Mouse (Mus musculus) cerebral cortex, adult 2 months (tissue): ENCODE data around the gene Aurkb.

Source experiments
- WGBS: fragments of 180-500 bp; shearing (Covaris S2); methylation state at CpG from one replicate; pipeline ENCODE4 v1.1.7; 2018; 5-methylcytosine and 5-hydroxymethylcytosine counted together

Aurkb gene

GRCm38 (mm10) chr11:69045531-69046394 is at the start of gene Aurkb:
Gene Aurkb, plus strand, starts transcription at chr11:69045647.
- WGBS = 1% methylated on average over 54 of the region's 54 CpGs

GRCm38 (mm10) chr11:68997080-68997479 is 48.4 kb upstream of the Aurkb start:
- WGBS = 93% methylated on average over 4 of the region's 4 CpGs

- 93% methylated on average over 4 of the region's 4 CpGs for WGBS
These were observed 42.7 kb upstream of the Aurkb start for GRCm38 (mm10) chr11:69002782-69003181.

GRCm38 (mm10) chr11:69003592-69003991 is 41.9 kb upstream of the Aurkb start:
- 51% methylated on average over 4 of the region's 4 CpGs for WGBS

- WGBS = 64% methylated on average over 7 of the region's 7 CpGs
These were observed 40.3 kb upstream of the Aurkb start for GRCm38 (mm10) chr11:69005193-69005592.

GRCm38 (mm10) chr11:69008182-69009121 is 37.0 kb upstream of the Aurkb start, which contains the start of gene Pfas:
Gene Pfas, minus strand, starts transcription at chr11:69008460.
- WGBS = 7% methylated on average over 38 of the region's 38 CpGs

GRCm38 (mm10) chr11:69009508-69009907 is 35.9 kb upstream of the Aurkb start:
- 96% methylated on average over 1 of the region's 1 CpGs for WGBS

GRCm38 (mm10) chr11:69010400-69011323 is 34.8 kb upstream of the Aurkb start:
- WGBS = 88% methylated on average over 15 of the region's 15 CpGs

GRCm38 (mm10) chr11:69011445-69011844 is 34.0 kb upstream of the Aurkb start:
- WGBS = 64% methylated on average over 2 of the region's 2 CpGs

- 1% methylated on average over 18 of the region's 18 CpGs for WGBS
These were observed 33.3 kb upstream of the Aurkb start for GRCm38 (mm10) chr11:69012071-69012601.

GRCm38 (mm10) chr11:69015644-69016441 is 29.6 kb upstream of the Aurkb start, which contains the start of gene Ctc1:
Gene Ctc1, plus strand, starts transcription at chr11:69015911.
- WGBS = 2% methylated on average over 38 of the region's 38 CpGs

- 64% methylated on average over 3 of the region's 3 CpGs for WGBS
These were observed 28.7 kb upstream of the Aurkb start for GRCm38 (mm10) chr11:69016755-69017154.

- WGBS = 93% methylated on average over 3 of the region's 3 CpGs
These were observed 18.9 kb upstream of the Aurkb start for GRCm38 (mm10) chr11:69026562-69026961.

GRCm38 (mm10) chr11:69028805-69029204 is 16.6 kb upstream of the Aurkb start:
- WGBS = 73% methylated on average over 2 of the region's 2 CpGs

- WGBS = 70% methylated on average over 9 of the region's 9 CpGs
These were observed 11.9 kb upstream of the Aurkb start for GRCm38 (mm10) chr11:69033552-69033951.

GRCm38 (mm10) chr11:69034585-69034984 is 10.9 kb upstream of the Aurkb start:
- WGBS = 94% methylated on average over 3 of the region's 3 CpGs

- WGBS = 84% methylated on average over 9 of the region's 9 CpGs
These were observed 10.0 kb upstream of the Aurkb start for GRCm38 (mm10) chr11:69035411-69035810.

GRCm38 (mm10) chr11:69035849-69036248 is 9.6 kb upstream of the Aurkb start:
- 1% methylated on average over 8 of the region's 8 CpGs for WGBS

GRCm38 (mm10) chr11:69036486-69037230 is 8.8 kb upstream of the Aurkb start:
- WGBS = 6% methylated on average over 20 of the region's 20 CpGs
